Comparison of ENCODE assay signal across 8 mouse cellular contexts in genomic region chr13:46728411-46728810, GRCm38 (mm10). TPM values are rescaled to one million over a fixed set of nuclear protein-coding genes. Genes with fewer than 3 reads are reported as not detected.
DNase-seq lines count a peak whose midpoint lies in the region; ATAC-seq and TF ChIP-seq lines count a peak whose summit lies in the region.

No protein-coding gene starts in this region.

- peaks cover 11% of the 10 kb centered on the region for H3K4me1 ChIP-seq in liver, adult 2 months (ENCODE audit: control insufficient read depth, insufficient read depth, low read length)
- H3K4me1 ChIP-seq in embryonic facial prominence, embryonic 11.5 days (ENCODE audit: control insufficient read depth, insufficient read depth, low read length): no peaks in the 10 kb centered on the region
- H3K4me1 ChIP-seq in hindbrain, embryonic 16.5 days (ENCODE audit: control insufficient read depth, insufficient read depth, low read depth, low read length): peaks cover 17% of the 10 kb centered on the region

- ATAC-seq in embryonic facial prominence, embryonic 11.5 days (replicated peaks; ENCODE audit: insufficient number of reproducible peaks, low FRiP score, low TSS enrichment, low read depth): no peak
- ATAC-seq in hindbrain, embryonic 16.5 days: peak; percentile 13; the same call in 1 of the 2 replicates

- peak overlapping the region; percentile 66 for H3K27ac ChIP-seq in liver, adult 2 months (replicated peaks; ENCODE audit: insufficient read depth, low read depth, low read length)
- no peak overlapping the region for H3K27ac ChIP-seq in embryonic facial prominence, embryonic 11.5 days (replicated peaks; ENCODE audit: low read depth, low read length)
- H3K27ac ChIP-seq in hindbrain, embryonic 16.5 days (ENCODE audit: low read depth, low read length): peak overlapping the region; percentile 95

- H3K79me2 ChIP-seq in liver, adult 2 months (ENCODE audit: control insufficient read depth, insufficient read depth, low read length): peaks cover 11% of the 10 kb centered on the region; the same call in 1 of the 2 replicates
- H3K79me2 ChIP-seq in myocyte (ENCODE audit: control insufficient read depth, insufficient read depth): peaks cover 43% of the 10 kb centered on the region

- H3K4me3 ChIP-seq in liver, adult 2 months (ENCODE audit: insufficient read depth, low read depth, low read length): peak overlapping the region; percentile 72
- H3K4me3 ChIP-seq in embryonic facial prominence, embryonic 11.5 days (ENCODE audit: low read depth, low read length): peak overlapping the region; percentile 100
- H3K4me3 ChIP-seq in hindbrain, embryonic 16.5 days (ENCODE audit: low read length): peak overlapping the region; percentile 99
- H3K4me3 ChIP-seq in myocyte: peak overlapping the region; percentile 64

- H3K27me3 ChIP-seq in liver, adult 2 months (ENCODE audit: control insufficient read depth, insufficient read depth, low read length): no peaks in the 10 kb centered on the region
- H3K27me3 ChIP-seq in embryonic facial prominence, embryonic 11.5 days (ENCODE audit: control insufficient read depth, insufficient read depth, low read length): no peaks in the 10 kb centered on the region
- no peaks in the 10 kb centered on the region for H3K27me3 ChIP-seq in hindbrain, embryonic 16.5 days (replicated peaks; ENCODE audit: control insufficient read depth, insufficient read depth, low read length)
- H3K27me3 ChIP-seq in myocyte (ENCODE audit: control insufficient read depth, insufficient read depth, insufficient read length): no peaks in the 10 kb centered on the region

- no peak for TF ChIP-seq POLR2A in liver, adult 2 months (IDR thresholded peaks at IDR 0.05; ENCODE audit: extremely low read depth, insufficient read depth, low read length)
- no peak for TF ChIP-seq POLR2A in myocyte (IDR thresholded peaks at IDR 0.05; ENCODE audit: insufficient read length, low read depth)

- WGBS in liver, adult 2 months: 8% methylated on average over 5 of the region's 5 CpGs
- WGBS in embryonic facial prominence, embryonic 11.5 days: 35% methylated on average over 5 of the region's 5 CpGs
- 31% methylated on average over 5 of the region's 5 CpGs for WGBS in hindbrain, embryonic 16.5 days

- H3K9me3 ChIP-seq in embryonic facial prominence, embryonic 11.5 days (replicated peaks; ENCODE audit: control insufficient read depth, low read length): no peaks in the 10 kb centered on the region
- H3K9me3 ChIP-seq in hindbrain, embryonic 16.5 days (ENCODE audit: control insufficient read depth, low read length): no peaks in the 10 kb centered on the region

- no peak for TF ChIP-seq CTCF in liver, adult 2 months (IDR thresholded peaks at IDR 0.05; ENCODE audit: low read depth, low read length)

- DNase-seq in liver, adult 2 months (ENCODE audit: extremely low read depth, low read depth, low spot score): peak; percentile 60
- DNase-seq in liver: no peak
- peak; percentile 17 for DNase-seq in embryonic facial prominence, embryonic 11.5 days (ENCODE audit: low spot score)
- DNase-seq in thymus, postnatal 36 days: no peak
- no peak for DNase-seq in gastrocnemius, postnatal 10 days
- no peak for DNase-seq in frontal cortex, postnatal 25 days (ENCODE audit: low spot score in 2 of 2)

- H3ac ChIP-seq in myocyte (ENCODE audit: control insufficient read depth, insufficient read length): no peak overlapping the region

- H3K4me2 ChIP-seq in embryonic facial prominence, embryonic 11.5 days (ENCODE audit: low read depth, low read length): peak overlapping the region; percentile 30
- H3K4me2 ChIP-seq in hindbrain, embryonic 16.5 days (ENCODE audit: low read length): peak overlapping the region; percentile 69
- peak overlapping the region; percentile 94 for H3K4me2 ChIP-seq in myocyte (ENCODE audit: low read depth)

- H3K9ac ChIP-seq in liver, adult 2 months (ENCODE audit: low read depth, low read length): peak overlapping the region; percentile 57
- H3K9ac ChIP-seq in embryonic facial prominence, embryonic 11.5 days (replicated peaks; ENCODE audit: low read length): peak overlapping the region; percentile 40
- peak overlapping the region; percentile 57 for H3K9ac ChIP-seq in hindbrain, embryonic 16.5 days (ENCODE audit: low read depth, low read length)

- H3K36me3 ChIP-seq in liver, adult 2 months (ENCODE audit: control insufficient read depth, insufficient read depth, low read length): no peaks in the 10 kb centered on the region
- H3K36me3 ChIP-seq in embryonic facial prominence, embryonic 11.5 days (replicated peaks; ENCODE audit: control insufficient read depth, insufficient read depth, low read depth, low read length): no peaks in the 10 kb centered on the region
- no peaks in the 10 kb centered on the region for H3K36me3 ChIP-seq in hindbrain, embryonic 16.5 days (ENCODE audit: control insufficient read depth, insufficient read depth, low read length)
- H3K36me3 ChIP-seq in myocyte (ENCODE audit: control insufficient read depth, insufficient read depth): no peaks in the 10 kb centered on the region

TF ChIP-seq in myocyte, 11 proteins besides CTCF, POLR2A, EP300 and RAD21:
- TF ChIP-seq TCF3 (IDR thresholded peaks at IDR 0.05; ENCODE audit: insufficient read length, low read depth) (no peak), SRF (IDR thresholded peaks at IDR 0.05; ENCODE audit: control insufficient read depth, insufficient read length, low read depth) (no peak), E2F4 (IDR thresholded peaks at IDR 0.05; ENCODE audit: insufficient read depth) (no peak), MAX (IDR thresholded peaks at IDR 0.05; ENCODE audit: low read depth) (no peak), REST (IDR thresholded peaks at IDR 0.05; ENCODE audit: insufficient read depth, insufficient read length) (no peak), CEBPB (IDR thresholded peaks at IDR 0.05; ENCODE audit: insufficient read depth, poor library complexity, severe bottlenecking) (no peak)
TF ChIP-seq in myocyte: peak in this region for 0.

RNA-seq across cellular contexts. Expression of gene Nup153, which starts 0.7 kb away (rescaled TPM):
- 25.6 and 28.8 TPM in 2 replicates for total RNA-seq in liver, adult 2 months (2014; rRNA removed)
- 13.8 and 25.0 TPM in 2 replicates for polyA plus RNA-seq in liver, adult 2 months (2012; rRNA removed)
- polyA plus RNA-seq in embryonic facial prominence, embryonic 11.5 days (2014; fragmentation: Nextera tagmentation; extraction: Ambion mirVana): 40.2 and 52.3 TPM in 2 replicates
- polyA plus RNA-seq in hindbrain, embryonic 16.5 days (2015; fragmentation: Nextera tagmentation; extraction: Ambion mirVana): 15.3 and 15.9 TPM in 2 replicates
- polyA plus RNA-seq in myocyte (2012; fragmentation: generic; extraction: Trizol): 11.6 TPM
- total RNA-seq in gastrocnemius, postnatal 10 days (2021): 10 to 100 TPM; 34.1 to 43.8 TPM

RNA-seq across cellular contexts. Expression of gene Fam8a1, which starts 59.1 kb away (rescaled TPM):
- 38.7 and 39.3 TPM in 2 replicates for total RNA-seq in liver, adult 2 months (2014; rRNA removed)
- polyA plus RNA-seq in liver, adult 2 months (2012; rRNA removed): 16.5 and 19.2 TPM in 2 replicates
- polyA plus RNA-seq in embryonic facial prominence, embryonic 11.5 days (2014; fragmentation: Nextera tagmentation; extraction: Ambion mirVana): 9.6 and 10.1 TPM in 2 replicates
- 10.8 and 13.6 TPM in 2 replicates for polyA plus RNA-seq in hindbrain, embryonic 16.5 days (2015; fragmentation: Nextera tagmentation; extraction: Ambion mirVana)
- 15.7 TPM for polyA plus RNA-seq in myocyte (2012; fragmentation: generic; extraction: Trizol)
- 10 to 100 TPM; 29.6 to 31.5 TPM for total RNA-seq in gastrocnemius, postnatal 10 days (2021)

Comparison
In these comparisons a context has a peak if more than half of its experiments do, and no peak if none do; other contexts are left out.
1. DNase-seq: peak in liver, adult 2 months (single experiment) and embryonic facial prominence, embryonic 11.5 days (single experiment); none in liver (single experiment), thymus, postnatal 36 days (0 of 2), gastrocnemius, postnatal 10 days (single experiment) and frontal cortex, postnatal 25 days (0 of 2).
2. H3K4me2 ChIP-seq: peak in every context shown above with its lines; median percentile 94 in myocyte; 69 in hindbrain, embryonic 16.5 days; 30 in embryonic facial prominence, embryonic 11.5 days.
3. Peak in every context shown above with its lines, with median percentiles within 50 percentile points of each other: H3K4me3 ChIP-seq and H3K9ac ChIP-seq.